ENCODE assay signal across 1 mouse cellular context in genomic region chr14:55557587-55557986, GRCm38 (mm10).
TF ChIP-seq lines count a peak whose summit lies in the region.

No protein-coding gene starts in this region.

TF ChIP-seq in MEL, 35 proteins besides CTCF, POLR2A, EP300 and RAD21:
- TF ChIP-seq POLR2AphosphoS5 (IDR thresholded peaks at IDR 0.05; ENCODE audit: borderline replicate concordance, low read depth, low read length), result no peak
- no peak for TF ChIP-seq MEF2A (IDR thresholded peaks at IDR 0.05; ENCODE audit: extremely low read depth, insufficient replicate concordance, low read depth, low read length, poor library complexity, severe bottlenecking)
- TF ChIP-seq RCOR1 (IDR thresholded peaks at IDR 0.05; ENCODE audit: low read depth, low read length), result no peak
- TF ChIP-seq UBTF (IDR thresholded peaks at IDR 0.05; ENCODE audit: borderline replicate concordance, insufficient read depth, low read depth, low read length), result no peak
- TF ChIP-seq ZKSCAN1 (IDR thresholded peaks at IDR 0.05; ENCODE audit: low read depth, low read length), result no peak
- no peak for TF ChIP-seq ZC3H11A (IDR thresholded peaks at IDR 0.05; ENCODE audit: low read depth, low read length)
- TF ChIP-seq USF2 (IDR thresholded peaks at IDR 0.05; ENCODE audit: borderline replicate concordance in 1 of 2, insufficient read depth in 1 of 2, low read depth in 1 of 2, low read length in 2 of 2), result no peak
- no peak for TF ChIP-seq MAZ (IDR thresholded peaks at IDR 0.05; ENCODE audit: low read depth, low read length)
- TF ChIP-seq ZNF384 (IDR thresholded peaks at IDR 0.05; ENCODE audit: low read depth, low read length), result no peak
- no peak for TF ChIP-seq MYB (IDR thresholded peaks at IDR 0.05; ENCODE audit: low read depth, low read length)
- no peak for TF ChIP-seq GATA1 (IDR thresholded peaks at IDR 0.05; ENCODE audit: low read depth, low read length)
- no peak for TF ChIP-seq E2F4 (IDR thresholded peaks at IDR 0.05; ENCODE audit: borderline replicate concordance, low read depth, low read length)
- no peak for TF ChIP-seq NRF1 (IDR thresholded peaks at IDR 0.05; ENCODE audit: insufficient read depth, low read depth, low read length, poor library complexity, severe bottlenecking)
- no peak for TF ChIP-seq JUND (IDR thresholded peaks at IDR 0.05; ENCODE audit: low read depth, low read length)
- no peak for TF ChIP-seq TCF12 (IDR thresholded peaks at IDR 0.05; ENCODE audit: low read depth, low read length)
